Mouse (Mus musculus) forebrain, embryonic 13.5 days (tissue): Measurements from ENCODE around the gene Rab15. TPM values are rescaled to one million over a fixed set of nuclear protein-coding genes. Genes with fewer than 3 reads are reported as not detected.
A peak's percentile ranks its signal among the peaks of the same experiment; 100 is the strongest.
"Not testable (repeated sequence)": the region's sequence is repeated elsewhere in the genome, so short reads cannot be mapped to it uniquely, and the experiment has no call there.

Experiments used
- ATAC-seq: fragments of 200-750 bp; cut with Nextera tagmentation; 2 replicates; pipeline ENCODE4 v1.8.0; 2017
- H3K27ac ChIP-seq: fragments of 300-500 bp; sonication (generic); 2 replicates; pipeline ENCODE4 v1.5.1; 2015; ENCODE audit warnings: inconsistent platforms, mild to moderate bottlenecking, moderate library complexity
- H3K27me3 ChIP-seq: fragments of 300-500 bp; sonication (generic); 2 replicates; pipeline ENCODE4 v1.6.1; 2015; ENCODE audit warnings: mild to moderate bottlenecking, inconsistent platforms
- H3K36me3 ChIP-seq: fragments of 300-500 bp; sonication (generic); 2 replicates; pipeline ENCODE4 v1.6.1; 2015; ENCODE audit warnings: mild to moderate bottlenecking, inconsistent platforms; ENCODE audit not compliant: poor library complexity, severe bottlenecking
- H3K4me1 ChIP-seq: fragments of 300-500 bp; sonication (generic); 2 replicates; pipeline ENCODE4 v1.6.1; 2015; ENCODE audit warnings: inconsistent platforms
- H3K4me2 ChIP-seq: fragments of 300-500 bp; sonication (generic); 2 replicates; pipeline ENCODE4 v1.6.1; 2015; ENCODE audit warnings: inconsistent platforms, mild to moderate bottlenecking, moderate library complexity
- H3K4me3 ChIP-seq: fragments of 300-500 bp; sonication (generic); 2 replicates; pipeline ENCODE4 v1.5.1; 2015; ENCODE audit warnings: mild to moderate bottlenecking, inconsistent platforms
- H3K9ac ChIP-seq: fragments of 300-500 bp; sonication (generic); 2 replicates; pipeline ENCODE4 v1.6.1; 2015; ENCODE audit warnings: mild to moderate bottlenecking, inconsistent platforms
- H3K9me3 ChIP-seq: fragments of 300-500 bp; sonication (generic); replicated peaks from 2 replicates; pipeline ENCODE4 v1.6.1; 2016; ENCODE audit warnings: inconsistent platforms
- WGBS: fragments of 180-500 bp; shearing (Covaris S2); methylation state at CpG from one replicate; pipeline ENCODE4 v1.1.7; 2015; 5-methylcytosine and 5-hydroxymethylcytosine counted together
- polyA plus RNA-seq: library from polyadenylated mRNA; unstranded; fragments of >200 nt; fragmentation: Nextera tagmentation; extraction: Ambion mirVana; gene quantifications from 2 replicates; pipeline ENCODE4 v1.2.1, GENCODE M21; 2015

Rab15 gene
- 12.3 and 14.3 TPM in 2 replicates for polyA plus RNA-seq

DNA sequence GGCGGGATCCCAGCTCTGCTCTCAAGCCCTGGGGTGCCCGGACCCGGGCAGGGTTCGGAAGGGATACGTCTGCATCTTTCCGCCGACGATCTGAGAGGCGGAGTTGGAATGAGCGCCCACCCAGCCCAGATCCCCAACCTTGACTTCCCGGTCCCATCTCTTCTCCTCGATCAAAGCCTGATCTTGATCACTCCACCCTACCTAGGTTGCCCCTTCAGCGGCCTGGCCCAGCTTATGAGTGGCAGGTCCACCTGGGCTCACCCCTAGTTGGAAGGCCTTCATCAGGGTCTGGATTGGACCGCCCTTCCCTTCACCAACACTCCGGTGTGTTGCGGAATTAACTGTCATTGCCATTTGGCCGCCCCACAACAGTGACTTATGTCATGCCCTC, at the start of gene Rab15:
Gene Rab15, minus strand, starts transcription at position 258 of the 391 bp plus-strand sequence.
- ATAC-seq = no peak; the same call in none of the 2 replicates
- H3K27me3 ChIP-seq = peaks cover 47% of the 10 kb centered on the region

DNA sequence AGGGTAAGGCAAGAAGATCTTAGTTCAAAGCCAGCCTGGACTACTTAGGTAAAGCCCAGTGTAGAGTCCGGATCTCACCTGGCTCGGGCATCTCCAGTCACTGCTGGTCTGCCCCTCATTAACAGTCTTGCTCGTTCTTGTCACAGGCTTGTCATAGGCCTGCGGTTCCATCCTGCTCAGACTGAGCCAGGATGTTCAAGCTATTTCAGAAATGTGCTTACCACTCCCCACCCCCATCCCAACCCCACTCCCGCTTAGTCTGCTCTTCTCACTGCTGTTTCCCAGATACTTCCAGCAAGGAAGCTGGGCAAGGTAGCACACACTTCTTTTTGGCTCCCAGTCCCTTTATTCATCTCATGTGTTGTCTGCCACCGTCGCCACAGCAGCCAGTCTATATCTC, 46.9 kb upstream of the Rab15 start:
- Histone ChIP-seq H3K9me3 (no peaks in the 10 kb centered on the region), H3K4me3 (no peak overlapping the region), H3K27ac (no peak overlapping the region), H3K27me3 (no peaks in the 10 kb centered on the region), H3K4me2 (no peak overlapping the region), H3K36me3 (peaks cover 7% of the 10 kb centered on the region), H3K4me1 (no peaks in the 10 kb centered on the region), H3K9ac (no peak overlapping the region)
- WGBS = 90% methylated on average over 7 of the region's 7 CpGs
- no peak for ATAC-seq

More for the DNA sequence above, at the start of gene Rab15:
- WGBS = 3% methylated on average over 17 of the region's 17 CpGs
- no peaks in the 10 kb centered on the region for H3K36me3 ChIP-seq
- H3K9me3 ChIP-seq = no peaks in the 10 kb centered on the region
- H3K4me3 ChIP-seq = peak within 1 kb of the TSS; percentile 61
- H3K4me1 ChIP-seq = peaks cover 28% of the 10 kb centered on the region
- H3K9ac ChIP-seq = peak within 1 kb of the TSS; percentile 85
- H3K4me2 ChIP-seq = peak within 1 kb of the TSS; percentile 90
- peak within 1 kb of the TSS; percentile 45; the same call in 1 of the 2 replicates for H3K27ac ChIP-seq

DNA sequence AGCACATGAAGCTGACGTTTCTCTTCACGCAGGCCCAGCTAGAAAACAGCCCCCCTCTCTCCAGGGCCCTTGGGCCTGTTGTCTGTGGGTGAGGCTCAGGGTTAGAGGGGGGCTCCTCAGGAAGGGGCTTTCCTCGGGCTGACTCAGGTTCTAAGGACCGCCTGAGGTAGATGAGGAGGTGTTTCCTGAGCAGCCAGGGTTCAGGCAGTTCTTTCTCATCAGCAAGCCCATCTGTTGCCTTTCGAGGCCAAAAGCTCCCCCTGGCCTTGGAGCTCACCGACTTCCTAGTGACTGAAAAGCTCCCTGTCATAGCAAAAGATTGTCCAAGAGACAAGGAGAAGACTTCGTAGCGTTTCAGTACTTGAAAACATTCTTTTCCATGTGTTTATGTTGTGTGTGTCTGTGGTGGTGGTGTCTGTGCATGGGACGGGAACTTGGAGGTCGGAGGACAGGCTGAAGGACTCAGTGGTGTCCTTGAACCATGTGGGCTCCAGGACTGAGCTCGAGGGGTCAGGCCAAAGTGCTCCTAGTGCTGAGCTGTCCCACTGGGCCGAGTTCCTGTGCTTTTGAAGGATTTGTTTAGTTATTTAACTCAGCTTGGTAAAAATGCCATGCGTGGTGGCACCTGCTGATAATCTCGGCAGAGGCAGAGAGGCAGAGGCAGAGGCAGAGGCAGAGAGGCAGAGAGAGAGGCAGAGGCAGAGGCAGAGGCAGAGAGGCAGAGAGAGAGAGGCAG, 45.9 kb upstream of the Rab15 start:
- Histone ChIP-seq H3K9ac (no peak overlapping the region), H3K4me1 (no peaks in the 10 kb centered on the region), H3K36me3 (0 out of 2 replicates have a peak, but pooled peaks cover 4% of the 10 kb centered on the region), H3K27me3 (no peaks in the 10 kb centered on the region), H3K9me3 (no peaks in the 10 kb centered on the region), H3K4me3 (no peak overlapping the region), H3K27ac (no peak overlapping the region), H3K4me2 (no peak overlapping the region)
- no peak for ATAC-seq
- 73% methylated on average over 14 of the region's 14 CpGs for WGBS

DNA sequence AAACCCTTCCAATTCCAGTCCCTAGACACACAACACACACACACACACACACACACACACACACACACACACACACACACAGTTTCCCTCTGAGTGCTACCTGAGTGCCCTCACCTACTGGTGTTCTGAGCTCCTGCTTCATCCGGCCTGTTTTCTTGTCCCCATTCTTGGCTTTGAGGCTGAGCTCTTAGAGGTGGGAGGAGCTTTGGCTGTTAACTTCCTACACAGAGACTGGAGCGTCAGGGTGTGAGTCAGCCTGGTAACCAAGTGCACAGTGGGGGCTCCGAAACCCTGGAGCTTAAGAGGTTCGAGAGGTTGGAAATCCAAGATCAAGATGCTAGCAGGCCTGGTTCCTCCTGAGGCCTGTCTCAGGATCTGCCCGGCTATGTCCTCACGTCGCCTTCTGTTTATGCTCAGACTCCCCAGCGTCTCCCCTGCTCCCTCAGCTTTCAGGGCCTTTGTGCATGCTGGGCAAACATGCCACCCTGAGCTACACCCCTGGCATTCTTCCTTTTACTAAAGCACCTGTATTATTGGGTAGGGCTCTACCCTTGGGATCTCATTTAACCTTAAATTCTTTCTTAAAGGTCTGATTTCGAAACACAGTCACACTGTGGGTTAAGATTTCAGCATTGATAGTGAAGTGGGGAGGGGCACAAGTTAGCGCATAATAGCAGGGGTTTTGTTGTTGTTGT, 45.0 kb upstream of the Rab15 start:
- WGBS = 59% methylated on average over 10 of the region's 10 CpGs
- H3K27ac ChIP-seq = no peak overlapping the region
- H3K9ac ChIP-seq = no peak overlapping the region
- H3K36me3 ChIP-seq = peaks cover 13% of the 10 kb centered on the region
- H3K4me3 ChIP-seq = no peak overlapping the region
- no peaks in the 10 kb centered on the region for H3K27me3 ChIP-seq
- H3K9me3 ChIP-seq = no peaks in the 10 kb centered on the region
- no peak for ATAC-seq
- no peak overlapping the region for H3K4me2 ChIP-seq
- H3K4me1 ChIP-seq = no peaks in the 10 kb centered on the region

DNA sequence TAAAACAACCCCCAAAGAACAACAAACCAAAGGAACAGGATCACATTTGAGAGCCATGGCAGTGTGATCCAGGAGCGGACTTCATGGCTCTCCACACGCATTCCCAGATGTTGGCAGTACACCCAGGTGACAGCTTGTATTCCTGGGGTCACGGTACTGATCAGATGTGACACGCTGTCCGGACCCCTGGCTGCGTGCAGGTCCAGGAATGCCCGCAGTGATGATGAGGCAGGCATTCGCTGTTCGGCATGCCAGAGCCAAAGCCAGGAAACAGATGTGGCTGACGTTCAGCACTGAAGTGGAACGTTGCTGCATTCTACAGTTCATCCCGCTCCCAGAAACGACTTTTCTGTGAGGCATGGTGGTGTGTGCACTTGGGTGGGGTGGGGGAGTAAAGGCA, 42.6 kb upstream of the Rab15 start:
- no peak overlapping the region for H3K4me3 ChIP-seq
- no peak overlapping the region for H3K4me2 ChIP-seq
- no peak overlapping the region for H3K27ac ChIP-seq
- H3K4me1 ChIP-seq = no peaks in the 10 kb centered on the region
- H3K9me3 ChIP-seq = no peaks in the 10 kb centered on the region
- ATAC-seq = no peak
- H3K27me3 ChIP-seq = no peaks in the 10 kb centered on the region
- H3K9ac ChIP-seq = no peak overlapping the region
- WGBS = 87% methylated on average over 13 of the region's 13 CpGs
- H3K36me3 ChIP-seq = peaks cover 15% of the 10 kb centered on the region

DNA sequence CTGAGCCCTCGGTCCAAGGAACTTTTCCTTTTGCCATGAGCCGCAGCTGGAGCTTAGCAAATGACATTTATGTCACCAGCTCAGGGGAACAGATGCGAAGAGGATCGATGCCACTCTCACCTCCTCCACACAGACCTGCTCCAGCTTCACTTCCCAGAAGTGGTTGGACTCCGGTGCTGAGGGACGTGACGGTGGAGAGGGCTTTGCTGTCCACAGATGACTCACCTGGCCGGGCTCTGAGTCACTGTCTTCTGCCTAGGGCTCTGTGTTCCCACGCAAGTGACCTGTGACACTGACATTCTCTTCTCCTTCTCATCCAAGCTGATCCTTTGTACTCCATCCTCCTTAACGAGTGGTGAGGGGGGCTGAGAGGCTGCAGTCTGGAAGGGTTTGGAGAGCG, 40.9 kb upstream of the Rab15 start:
- Histone ChIP-seq H3K27ac (no peak overlapping the region), H3K4me3 (no peak overlapping the region), H3K9ac (no peak overlapping the region), H3K4me2 (no peak overlapping the region), H3K27me3 (no peaks in the 10 kb centered on the region), H3K36me3 (peaks cover 15% of the 10 kb centered on the region), H3K4me1 (no peaks in the 10 kb centered on the region), H3K9me3 (no peaks in the 10 kb centered on the region)
- WGBS = 77% methylated on average over 11 of the region's 11 CpGs
- no peak for ATAC-seq

DNA sequence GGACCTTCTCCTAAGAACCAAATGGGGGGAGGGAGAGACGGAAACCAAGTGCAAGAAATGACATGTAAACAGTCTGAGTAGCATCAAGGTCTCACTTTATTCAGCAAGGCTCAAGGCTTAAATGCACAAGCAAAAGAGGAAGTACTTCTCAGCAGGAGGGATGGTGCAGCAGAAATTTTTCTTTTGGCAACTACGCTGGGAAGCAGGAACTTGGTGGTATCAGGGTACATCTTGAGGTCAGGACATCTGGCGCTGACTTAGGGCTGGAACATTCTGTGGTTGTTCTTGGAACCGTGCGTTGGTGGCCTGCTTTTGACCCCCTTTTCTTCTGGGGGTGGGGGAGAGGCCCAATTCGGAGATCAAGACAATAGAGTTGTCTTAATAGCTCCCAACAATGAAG, 36.1 kb upstream of the Rab15 start:
- WGBS = 86% methylated on average over 6 of the region's 6 CpGs
- H3K27me3 ChIP-seq, H3K9me3 ChIP-seq, H3K4me3 ChIP-seq, H3K27ac ChIP-seq, ATAC-seq, H3K4me2 ChIP-seq, H3K4me1 ChIP-seq, H3K9ac ChIP-seq: not testable (repeated sequence)
- H3K36me3 ChIP-seq = peaks cover 13% of the 10 kb centered on the region

DNA sequence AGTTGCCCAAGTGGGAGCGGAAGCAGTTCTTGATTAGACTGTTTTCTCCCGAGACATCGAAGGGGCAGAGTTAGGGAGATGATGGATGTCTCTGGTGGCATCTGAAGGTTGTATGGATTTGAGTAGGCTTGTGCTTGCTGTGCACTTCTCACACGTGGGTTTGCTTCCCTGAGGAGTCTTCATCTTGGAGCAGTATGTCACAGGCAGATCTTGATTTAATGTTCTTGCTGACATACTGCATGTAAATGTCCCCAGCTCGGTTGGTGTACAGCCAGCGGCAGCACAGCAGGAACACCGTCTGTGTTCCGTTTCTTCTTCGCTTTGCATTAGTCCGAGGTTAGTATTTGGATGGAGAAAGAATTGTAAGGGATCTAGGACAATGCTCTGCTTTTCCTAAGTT, 34.4 kb upstream of the Rab15 start:
- no peaks in the 10 kb centered on the region for H3K4me1 ChIP-seq
- ATAC-seq = no peak
- H3K4me3 ChIP-seq = no peak overlapping the region
- no peaks in the 10 kb centered on the region for H3K27me3 ChIP-seq
- 89% methylated on average over 10 of the region's 10 CpGs for WGBS
- H3K36me3 ChIP-seq = no peaks in the 10 kb centered on the region; the same call in 1 of the 2 replicates
- no peak overlapping the region for H3K4me2 ChIP-seq
- no peak overlapping the region for H3K27ac ChIP-seq
- no peaks in the 10 kb centered on the region for H3K9me3 ChIP-seq
- no peak overlapping the region for H3K9ac ChIP-seq

DNA sequence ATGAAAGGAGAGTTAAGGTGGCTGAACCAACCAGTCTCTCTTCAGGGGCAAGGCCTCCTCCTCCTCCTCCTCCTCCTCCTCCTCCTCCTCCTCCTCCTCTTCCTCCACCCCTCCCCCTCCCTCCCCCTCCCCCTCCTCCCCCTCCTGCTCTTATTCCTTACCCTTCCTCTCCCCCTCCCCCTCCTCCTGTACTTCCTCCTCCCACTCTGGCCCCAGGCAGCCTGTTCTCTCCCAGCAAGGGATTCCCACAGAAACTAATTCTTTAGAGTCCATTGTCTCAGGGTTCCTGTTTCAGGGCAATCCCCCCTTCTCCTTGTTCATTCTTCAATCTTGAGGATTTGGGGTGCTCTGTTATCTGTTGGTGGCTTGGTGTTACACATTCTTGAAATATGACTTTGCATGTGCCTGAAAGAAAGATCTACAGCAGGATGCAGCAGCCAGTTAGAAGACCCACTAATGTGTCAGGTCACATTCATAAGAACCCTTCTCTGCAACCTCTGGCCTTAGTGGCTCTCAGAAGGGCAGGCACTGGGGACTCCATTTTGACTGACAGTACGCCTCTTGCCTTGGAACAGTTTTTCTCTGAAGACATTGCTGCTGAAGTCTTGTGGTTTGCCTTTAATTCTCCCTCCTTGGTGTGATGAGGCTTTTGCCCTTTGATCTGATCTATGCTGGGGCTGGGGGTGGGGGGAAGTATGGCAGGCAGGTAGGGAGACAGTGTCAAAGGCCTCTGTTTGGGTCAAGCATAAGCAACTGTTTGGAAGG, 30.9 kb upstream of the Rab15 start:
- WGBS = 88% methylated on average over 1 of the region's 1 CpGs
- Histone ChIP-seq H3K4me1 (0 out of 2 replicates have a peak, but pooled peaks cover 3% of the 10 kb centered on the region), H3K9ac (no peak overlapping the region), H3K4me2 (no peak overlapping the region), H3K9me3 (no peaks in the 10 kb centered on the region), H3K27ac (no peak overlapping the region), H3K27me3 (no peaks in the 10 kb centered on the region), H3K4me3 (no peak overlapping the region), H3K36me3 (no peaks in the 10 kb centered on the region)
- no peak for ATAC-seq

DNA sequence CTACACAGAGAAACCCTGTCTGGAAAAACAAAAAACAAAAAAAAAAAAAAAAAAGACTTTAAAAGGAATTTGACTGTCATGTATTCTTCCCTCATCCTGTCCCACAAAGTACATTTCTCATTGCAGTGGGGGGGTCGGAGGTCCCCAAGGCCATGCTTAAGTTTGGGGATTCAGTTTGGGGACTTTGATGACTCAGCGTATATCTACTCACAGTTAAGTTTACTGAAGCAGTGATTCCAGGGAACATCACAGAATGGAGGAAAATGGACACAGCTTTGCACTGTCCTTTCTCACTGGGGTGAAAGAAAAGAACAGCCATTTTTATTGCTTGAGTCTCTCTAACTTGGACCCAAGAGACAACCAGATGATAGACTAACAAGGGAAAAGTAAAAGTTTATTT, 29.7 kb upstream of the Rab15 start:
- 92% methylated on average over 2 of the region's 2 CpGs for WGBS

DNA sequence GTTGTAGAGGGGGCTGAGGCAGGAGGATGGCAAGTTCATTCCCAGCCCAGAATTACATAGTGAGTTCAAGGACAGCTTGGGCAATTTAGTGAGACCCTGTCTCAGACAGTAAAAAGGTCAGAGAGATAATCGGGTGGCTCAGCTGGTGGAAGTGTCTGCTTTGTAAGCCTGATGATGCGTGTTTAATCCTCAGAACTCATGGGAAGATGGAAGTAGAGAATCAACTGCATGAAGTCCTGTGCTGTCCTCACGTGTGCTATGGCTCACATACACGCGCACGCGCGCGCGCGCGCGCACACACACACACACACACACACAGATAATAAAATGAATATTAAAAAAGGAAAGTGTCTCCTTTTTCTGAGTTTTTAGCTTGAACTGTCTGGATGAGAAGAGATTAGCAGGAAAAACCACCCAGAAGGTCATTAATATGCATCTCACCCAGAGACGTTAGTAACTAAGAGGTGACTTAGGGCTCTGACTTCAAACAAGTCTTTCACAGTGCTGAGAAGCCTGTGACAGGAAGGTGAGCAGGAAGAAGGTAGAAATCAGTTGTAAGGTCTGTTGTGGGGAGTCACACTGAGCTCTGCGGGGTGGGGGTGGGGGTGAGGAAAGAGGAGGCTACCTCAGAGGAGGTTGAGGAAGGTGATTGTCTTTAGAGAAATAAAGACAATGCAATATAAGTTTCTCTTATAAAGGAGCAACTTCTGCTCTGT, 21.8 kb upstream of the Rab15 start:
- 89% methylated on average over 15 of the region's 15 CpGs for WGBS
- Histone ChIP-seq H3K27ac (no peak overlapping the region), H3K4me1 (no peaks in the 10 kb centered on the region), H3K4me3 (no peak overlapping the region), H3K4me2 (no peak overlapping the region), H3K36me3 (0 out of 2 replicates have a peak, but pooled peaks cover 4% of the 10 kb centered on the region), H3K27me3 (no peaks in the 10 kb centered on the region), H3K9ac (no peak overlapping the region), H3K9me3 (no peaks in the 10 kb centered on the region)
- ATAC-seq = no peak

More for the DNA sequence above, 29.7 kb upstream of the Rab15 start:
- Histone ChIP-seq H3K27me3 (no peaks in the 10 kb centered on the region), H3K4me2 (no peak overlapping the region), H3K27ac (no peak overlapping the region), H3K9me3 (no peaks in the 10 kb centered on the region), H3K9ac (no peak overlapping the region), H3K4me3 (no peak overlapping the region), H3K4me1 (0 out of 2 replicates have a peak, but pooled peaks cover 3% of the 10 kb centered on the region), H3K36me3 (no peaks in the 10 kb centered on the region)
- no peak for ATAC-seq
